Mouse (Mus musculus) CH12F3 (cell line): Measurements from ENCODE around the gene Kif28.
"Not testable (repeated sequence)": the region's sequence is repeated elsewhere in the genome, so short reads cannot be mapped to it uniquely, and the experiment has no call there.

ENCODE experiments used
- in situ Hi-C: fragments of 300-500 bp; cut with MboI; formaldehyde crosslinking; loops from 2 replicates; pipeline ENCODE4 v1.14.3; 2020; ENCODE audit warnings: low sequenced_read_pairs

The Kif28 gene

DNA sequence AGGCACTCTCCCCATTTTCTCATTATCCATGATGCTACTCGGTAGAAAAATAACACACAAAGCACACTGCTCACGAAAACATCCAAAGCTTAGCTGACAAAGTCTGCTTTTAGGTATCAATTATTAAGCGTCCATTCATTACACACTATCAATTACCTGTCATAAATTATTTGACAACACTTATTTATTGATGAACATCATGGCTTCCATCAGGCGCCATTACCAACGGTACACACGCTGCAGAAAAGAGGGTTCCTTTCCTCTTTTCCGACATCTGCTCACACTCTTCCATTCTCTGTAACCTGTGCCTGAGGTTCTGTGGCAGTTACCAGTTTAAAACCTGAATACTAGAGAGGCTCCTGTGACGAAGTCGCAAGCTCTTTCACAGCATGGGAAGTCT is at the start of gene Kif28:
TSS of gene Kif28 (minus strand) at position 101 of the 400 bp plus-strand sequence.
- in situ Hi-C loops = no loop called here

DNA sequence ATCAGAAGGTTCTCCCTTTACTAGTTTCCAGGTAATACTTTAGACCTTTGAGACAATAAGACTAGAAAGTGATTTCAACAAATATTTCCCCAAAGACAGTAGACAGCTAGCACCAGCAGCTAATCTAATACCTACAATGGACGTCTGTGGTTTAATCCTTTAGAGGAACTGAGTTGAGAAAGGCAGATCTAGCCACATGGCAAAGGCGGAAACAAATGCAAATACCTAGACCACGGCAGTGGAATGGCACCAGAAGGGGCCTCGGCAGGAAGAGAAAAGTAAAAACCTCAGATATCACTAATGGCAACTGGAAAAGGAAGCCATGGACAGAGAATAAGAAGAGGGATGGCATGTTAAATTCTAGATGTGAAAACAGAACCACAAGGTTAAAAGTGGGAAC is 42.2 kb upstream of the Kif28 start:
- in situ Hi-C loops = no loop called here

DNA sequence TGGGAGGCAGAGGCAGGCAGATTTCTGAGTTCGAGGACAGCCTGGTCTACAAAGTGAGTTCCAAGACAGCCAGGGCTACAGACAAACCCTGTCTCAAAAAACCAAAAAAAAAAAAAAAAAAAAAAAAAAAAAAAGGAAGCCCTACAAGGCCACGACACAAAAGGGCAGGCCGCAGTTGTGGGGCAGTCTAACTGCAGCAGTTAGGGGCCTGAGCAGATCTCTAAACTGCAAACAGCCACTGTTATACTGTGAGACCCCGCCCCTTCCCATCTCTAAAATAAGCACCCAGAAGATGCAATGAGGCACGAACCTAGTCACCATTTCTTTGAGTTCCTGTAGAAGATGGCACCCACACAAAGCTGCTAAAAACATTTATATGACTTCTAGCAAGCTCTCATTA is 40.4 kb upstream of the Kif28 start:
- in situ Hi-C loops = no loop called here

DNA sequence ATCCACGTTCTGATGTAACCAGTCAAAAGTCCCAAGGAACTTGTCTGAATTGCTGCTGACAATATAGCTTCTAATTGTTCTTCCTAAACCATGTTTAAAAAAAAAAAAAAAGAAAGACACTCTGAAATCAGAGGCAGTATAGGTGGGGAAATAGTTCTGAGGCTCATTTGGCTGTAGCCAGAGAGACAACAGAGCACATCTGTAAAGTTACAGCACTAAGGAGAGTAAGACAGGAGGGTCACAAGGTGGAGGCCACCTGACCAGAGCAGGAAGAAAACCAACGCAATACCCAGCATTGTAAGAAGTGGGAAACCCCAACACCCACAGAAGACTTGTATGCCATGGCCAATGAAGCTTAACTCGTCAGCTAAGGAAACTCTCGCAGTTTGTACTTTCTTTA is 39.0 kb upstream of the Kif28 start:
- in situ Hi-C loops = no loop called here

DNA sequence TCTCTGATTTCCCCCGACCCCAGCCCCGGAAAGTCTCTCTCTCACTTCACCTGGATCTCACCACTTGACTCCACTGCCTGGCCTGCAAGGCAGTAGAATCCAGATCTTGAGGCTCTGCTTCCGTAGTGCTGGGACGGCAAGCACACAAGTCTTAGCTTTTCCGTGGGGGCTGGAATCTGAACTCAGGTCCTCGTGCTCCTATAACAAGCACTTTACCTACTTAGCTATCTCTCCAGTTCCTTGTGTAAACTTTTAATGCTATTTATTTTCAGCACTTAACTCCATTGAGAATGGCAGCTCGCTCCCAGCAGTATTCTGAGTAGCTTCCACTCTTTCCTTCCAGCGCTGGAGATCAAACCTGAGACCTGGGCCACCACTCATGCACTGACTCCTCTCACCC is 31.8 kb upstream of the Kif28 start:
- in situ Hi-C loops = no loop called here

DNA sequence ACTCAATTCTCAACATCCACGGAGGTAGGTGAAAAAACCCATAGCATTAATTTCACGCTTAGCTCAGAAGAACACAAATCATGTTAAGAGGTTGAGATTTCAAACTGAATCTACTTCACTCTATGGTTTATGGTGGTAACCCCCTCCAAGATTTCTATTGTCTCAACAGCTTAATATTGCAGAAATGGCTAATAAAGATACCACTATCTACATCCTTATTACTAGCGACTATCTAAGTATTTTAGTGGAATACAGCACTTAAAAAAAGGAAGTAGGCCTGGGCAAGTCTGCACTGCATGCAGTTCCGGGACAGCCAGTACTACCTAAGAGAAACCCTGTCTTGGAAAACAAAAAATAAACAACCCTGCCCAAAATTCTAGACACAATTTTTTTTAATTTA is 15.5 kb upstream of the Kif28 start:
- in situ Hi-C loops = no loop called here

DNA sequence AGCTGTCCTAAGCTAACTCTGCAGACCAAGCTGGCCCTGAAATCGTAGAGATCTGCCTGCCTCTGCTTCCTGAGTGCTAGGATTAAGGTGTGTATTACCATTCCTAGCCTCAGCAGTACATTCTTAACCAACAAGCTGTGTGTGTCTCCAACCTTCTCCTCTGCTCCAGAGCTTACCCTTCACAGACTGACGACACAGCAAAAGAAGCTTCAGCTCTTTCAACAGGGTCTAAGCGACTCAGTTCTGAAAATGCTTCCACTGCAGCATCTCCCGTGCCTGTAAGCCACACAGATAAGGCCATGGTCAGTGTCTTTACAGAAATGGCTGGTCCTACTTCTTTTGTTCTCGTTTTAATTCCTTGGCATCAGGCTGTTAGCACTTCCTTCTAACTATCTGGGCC is 15.0 kb upstream of the Kif28 start:
- in situ Hi-C loops = no loop called here

DNA sequence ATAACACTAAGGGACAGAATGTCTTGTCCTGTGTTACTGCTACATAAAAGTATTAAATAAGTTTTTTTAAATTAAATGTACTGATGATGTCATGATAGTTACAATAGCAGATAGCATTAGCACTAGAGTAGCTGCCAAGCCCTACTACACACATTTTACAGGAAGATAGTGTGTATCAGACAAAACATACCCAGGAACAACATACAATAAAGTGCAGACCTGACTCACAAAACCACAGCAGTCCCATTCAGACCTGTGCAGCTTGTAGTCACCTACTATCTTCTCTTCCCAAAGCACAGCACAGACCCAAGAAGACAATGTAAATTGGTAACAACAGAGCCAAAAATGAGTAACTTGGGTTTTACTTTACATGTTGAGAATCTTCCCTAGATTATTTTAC is 11.4 kb upstream of the Kif28 start:
- in situ Hi-C loops = no loop called here

DNA sequence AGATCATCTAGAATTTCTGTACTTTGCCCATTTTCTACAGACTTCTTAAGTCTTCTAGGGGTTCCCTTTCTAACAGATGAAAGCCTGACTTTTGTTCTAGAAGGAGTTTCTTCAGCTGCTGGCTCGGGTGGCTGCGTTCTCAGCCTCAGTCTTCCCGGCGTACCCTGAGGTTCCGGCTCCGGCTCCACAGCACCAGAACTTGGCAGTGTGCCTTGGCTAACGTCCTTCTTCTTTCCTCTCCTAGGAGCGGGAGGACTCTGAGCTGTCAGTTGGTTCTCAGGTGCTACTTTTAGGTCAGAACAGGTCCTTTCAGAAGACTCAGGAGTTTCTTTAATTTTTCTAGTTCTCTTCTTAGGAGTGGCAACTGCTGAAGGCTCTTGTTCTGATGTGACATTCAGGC is 7.9 kb upstream of the Kif28 start:
- in situ Hi-C loops = no loop called here

DNA sequence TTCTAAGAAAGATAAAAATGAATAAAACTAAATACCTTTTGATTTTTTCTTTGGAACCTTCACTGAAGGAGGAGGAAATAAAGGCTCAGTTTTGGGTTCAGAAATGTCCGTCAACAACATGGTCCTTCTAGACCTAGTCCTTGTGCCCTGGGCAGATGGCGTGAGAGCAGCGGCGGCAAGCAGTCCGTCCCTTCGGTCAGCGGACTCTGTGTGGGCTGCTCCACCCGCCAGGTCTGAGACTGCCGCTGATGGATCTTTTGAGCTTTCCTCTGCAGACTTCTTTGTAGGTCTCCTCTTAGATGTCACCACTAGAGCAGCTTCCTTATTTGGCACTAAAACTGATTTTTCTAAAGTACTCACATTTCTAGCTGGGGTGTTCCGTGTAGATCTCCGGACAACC is 7.2 kb upstream of the Kif28 start:
- in situ Hi-C loops = no loop called here

DNA sequence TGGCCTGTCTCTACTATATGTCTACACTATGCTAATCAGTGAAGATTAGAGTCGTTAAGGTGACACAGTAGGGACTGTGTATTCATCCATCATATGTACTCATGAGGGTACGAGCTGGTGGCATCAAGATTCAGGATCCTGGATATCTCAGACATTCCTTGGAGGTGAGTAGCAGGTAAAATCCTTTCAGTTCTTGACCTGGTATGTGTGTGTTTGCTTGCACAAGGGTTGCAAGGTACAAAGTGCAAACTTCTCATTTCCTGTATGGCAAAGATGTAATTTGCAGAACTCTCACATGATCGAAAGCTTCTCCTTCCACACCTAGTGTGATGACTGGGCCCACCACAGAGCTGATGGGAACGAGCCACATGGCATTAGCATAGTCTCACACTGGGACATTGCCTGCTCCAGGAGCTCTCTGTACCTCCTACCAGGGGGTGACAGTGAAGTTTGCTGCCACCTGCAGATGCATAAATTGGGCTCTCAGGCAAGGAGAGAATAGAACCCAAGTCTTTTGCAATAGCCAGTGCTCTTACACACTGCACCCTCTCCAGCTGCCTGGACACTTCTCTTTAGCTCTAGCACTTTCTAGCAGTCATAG is 1.4 kb downstream of the Kif28 start:
- in situ Hi-C loops = no loop called here

DNA sequence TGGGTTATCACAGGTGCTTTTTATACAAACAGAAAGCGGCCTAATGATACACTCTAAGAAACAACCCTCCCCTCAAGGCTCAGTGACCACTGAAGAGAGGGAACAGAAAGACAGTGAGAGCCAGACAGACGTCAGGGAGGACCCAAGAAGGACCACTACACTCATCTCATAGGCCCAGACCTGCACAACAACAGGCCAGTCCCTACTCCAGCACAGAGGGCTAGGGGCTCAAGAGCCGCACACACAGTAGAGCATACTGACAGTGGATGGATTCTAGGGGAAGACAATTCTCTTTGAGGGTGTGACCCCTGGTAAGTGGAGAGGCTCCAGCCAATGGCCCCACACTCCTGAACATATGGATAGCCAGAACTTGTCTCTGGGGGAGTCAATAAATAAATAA is 8.6 kb downstream of the Kif28 start:
- in situ Hi-C loops = loop anchor here (10.0 kb wide), 1 partner anchor 232 kb away; no protein-coding TSS in a partner anchor

DNA sequence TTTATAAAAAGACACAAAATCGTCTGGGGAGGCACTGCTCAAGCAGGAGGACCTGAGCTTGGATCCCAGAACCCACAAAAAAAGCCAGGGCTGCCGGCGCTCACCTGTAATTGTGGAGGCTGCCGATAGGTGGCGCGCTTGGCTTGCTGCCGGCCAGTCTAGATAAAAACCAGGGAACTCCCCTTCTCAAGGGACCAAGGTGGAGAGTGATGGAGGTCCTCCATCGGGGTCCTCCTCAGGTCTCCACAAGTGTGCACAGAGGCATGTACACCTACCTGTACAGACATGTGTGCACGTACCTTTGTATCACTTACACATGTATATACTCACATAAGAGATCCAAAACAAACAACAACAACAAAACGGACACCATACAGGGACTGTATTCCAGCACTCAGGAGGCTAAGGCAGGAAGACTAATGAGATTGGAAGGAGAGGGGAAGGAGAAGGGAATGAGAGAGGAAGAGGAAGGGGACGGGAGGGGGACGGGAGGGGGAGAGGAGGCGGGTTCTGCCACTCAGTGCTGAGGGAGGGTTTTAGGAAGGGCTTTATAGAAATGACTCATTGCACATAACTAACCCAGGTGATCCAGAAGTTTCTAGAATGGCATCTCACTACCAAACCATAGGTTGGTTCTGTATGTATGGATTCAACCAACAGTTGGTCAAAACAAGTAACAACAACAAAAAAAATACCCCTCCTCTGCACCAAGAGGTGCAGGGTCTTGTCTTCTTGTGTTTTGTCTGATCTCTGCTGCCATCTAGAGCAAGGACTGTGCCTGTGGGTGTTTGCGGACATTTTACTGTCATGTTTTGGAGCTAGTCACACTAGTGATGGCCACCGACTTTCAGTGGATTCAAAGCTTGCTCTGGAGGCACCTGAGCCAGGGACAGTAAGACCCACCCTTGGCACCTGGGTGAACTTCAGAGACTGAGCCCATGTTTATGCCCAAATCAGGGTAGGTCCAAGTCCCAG is 10.3 kb downstream of the Kif28 start:
- in situ Hi-C loops = loop anchor here (10.0 kb wide), 1 partner anchor 230 kb away; no protein-coding TSS in a partner anchor

DNA sequence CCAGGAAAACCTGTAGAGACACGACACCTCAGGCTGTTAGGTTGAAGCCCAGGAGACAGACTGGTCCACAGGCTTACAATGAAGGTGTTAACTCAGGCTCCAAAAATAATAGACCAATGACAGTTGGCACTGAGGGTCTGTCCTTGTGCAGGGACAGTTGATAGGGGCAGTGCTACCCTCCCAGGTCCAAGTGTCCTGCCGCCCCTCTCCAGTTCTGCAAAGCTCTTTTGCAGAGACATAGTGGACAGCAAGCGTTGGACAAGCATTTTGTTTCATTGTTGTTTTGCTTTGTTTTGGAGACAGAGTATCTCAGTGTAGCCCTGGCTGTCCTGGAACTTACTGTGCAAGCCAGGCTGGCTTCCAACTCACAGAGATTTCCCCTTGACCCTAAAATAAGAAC is 13.7 kb downstream of the Kif28 start:
- in situ Hi-C loops = loop anchor here (10.0 kb wide), 1 partner anchor 227 kb away; no protein-coding TSS in a partner anchor

DNA sequence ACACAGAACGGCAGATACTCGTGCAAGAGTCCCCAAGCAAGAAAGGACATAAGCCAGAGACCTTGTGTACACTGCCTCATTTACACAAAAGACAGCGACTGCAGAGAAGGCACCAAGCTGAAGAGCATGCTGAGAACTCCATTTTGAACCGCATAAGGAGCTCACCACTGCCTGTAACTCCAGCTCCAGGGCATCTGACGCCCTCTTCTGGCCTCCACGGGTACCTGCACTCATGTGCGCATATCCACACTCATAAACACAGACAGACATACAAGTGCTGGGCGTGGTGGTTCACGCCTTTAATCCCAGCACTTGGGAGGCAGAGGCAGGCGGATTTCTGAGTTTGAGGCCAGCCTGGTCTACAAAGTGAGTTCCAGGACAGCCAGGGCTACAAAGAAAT is 16.4 kb downstream of the Kif28 start:
- in situ Hi-C loops = no loop called here

DNA sequence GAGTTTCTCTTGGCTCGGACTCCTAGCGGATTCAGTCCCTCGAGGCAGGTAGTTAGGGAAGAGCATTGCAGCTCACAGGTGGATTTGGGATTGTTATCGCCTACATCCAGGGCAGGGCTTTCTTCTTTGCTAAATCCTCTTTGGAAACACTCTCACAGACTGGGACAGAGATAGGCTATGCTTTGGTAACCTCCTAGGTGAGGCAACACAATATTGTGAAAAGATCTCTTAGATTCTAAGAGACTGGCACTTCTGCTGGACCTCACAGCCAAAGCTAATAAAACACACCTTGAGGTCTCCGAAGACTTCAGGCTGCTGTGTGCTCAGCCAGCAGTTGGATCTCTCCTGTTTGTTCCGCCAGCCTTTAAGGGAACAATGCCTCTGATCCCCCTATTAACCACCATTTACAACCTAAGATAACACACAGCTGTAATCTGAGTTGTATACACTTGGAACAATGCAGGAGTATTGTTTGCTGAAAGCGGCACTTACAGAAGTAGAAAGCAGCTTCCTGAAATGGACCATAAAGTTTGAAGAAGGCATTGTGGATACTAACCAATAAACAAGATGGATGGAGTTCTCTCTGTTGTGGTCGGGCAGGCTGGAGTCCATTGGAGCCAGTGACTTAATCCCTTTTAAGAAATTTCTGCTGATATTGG is 22.1 kb downstream of the Kif28 start:
- in situ Hi-C loops = no loop called here

DNA sequence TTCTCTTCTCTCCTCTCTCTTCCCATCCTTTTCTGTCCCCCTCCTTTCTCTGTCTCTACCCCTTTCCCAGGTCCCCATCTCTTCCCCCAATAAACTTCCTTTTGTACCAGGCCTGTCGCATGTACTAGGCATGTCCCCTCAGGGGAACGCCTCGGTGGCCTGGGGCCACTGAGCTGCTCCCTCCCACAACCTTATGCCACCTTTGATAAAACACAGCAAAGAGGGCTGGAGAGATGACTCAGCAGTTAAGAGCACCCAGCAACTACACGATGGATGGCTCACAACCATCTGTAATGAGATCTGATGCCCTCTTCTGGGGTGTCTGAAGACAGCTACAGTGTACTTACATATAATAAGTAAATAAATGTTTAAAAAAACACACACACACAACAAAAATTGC is 29.3 kb downstream of the Kif28 start:
- in situ Hi-C loops = no loop called here

DNA sequence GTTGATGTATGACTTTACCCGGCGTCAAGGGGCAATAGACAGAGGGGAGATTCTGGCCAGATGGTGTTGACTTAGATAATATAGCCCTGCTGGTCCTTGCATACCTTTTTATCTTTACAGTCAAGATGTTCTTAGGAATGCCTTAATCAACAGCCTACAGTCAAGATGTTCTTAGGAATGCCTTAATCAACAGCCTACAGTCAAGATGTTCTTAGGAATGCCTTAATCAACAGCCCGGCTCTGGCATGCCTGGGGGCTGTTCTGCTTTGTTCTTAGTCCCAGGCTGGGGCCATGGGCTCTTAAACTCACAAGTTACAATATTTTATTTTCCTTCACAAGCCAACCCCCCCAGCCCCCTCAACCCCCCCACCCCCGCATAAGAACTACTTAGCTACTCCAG is 29.8 kb downstream of the Kif28 start:
- in situ Hi-C loops = not testable (repeated sequence)

DNA sequence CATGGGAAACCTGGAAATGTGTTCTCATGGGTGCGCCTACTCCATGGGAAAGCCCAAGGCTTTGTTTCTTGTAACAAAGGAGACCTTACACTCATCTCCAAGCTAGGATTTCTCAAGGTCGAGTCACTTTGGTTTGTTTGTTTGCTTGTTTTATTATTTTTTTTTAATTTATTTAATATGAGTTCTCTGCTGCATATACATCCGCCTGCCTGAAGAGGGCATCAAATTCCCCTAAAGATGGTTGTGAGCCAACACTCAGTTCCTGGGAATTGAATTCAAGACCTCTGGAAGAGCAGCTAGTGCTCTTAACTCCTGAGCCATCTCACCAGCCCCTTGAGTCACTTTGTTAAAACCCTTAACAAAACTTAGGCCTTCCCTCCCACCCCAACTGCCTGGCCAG is 31.7 kb downstream of the Kif28 start:
- in situ Hi-C loops = no loop called here

DNA sequence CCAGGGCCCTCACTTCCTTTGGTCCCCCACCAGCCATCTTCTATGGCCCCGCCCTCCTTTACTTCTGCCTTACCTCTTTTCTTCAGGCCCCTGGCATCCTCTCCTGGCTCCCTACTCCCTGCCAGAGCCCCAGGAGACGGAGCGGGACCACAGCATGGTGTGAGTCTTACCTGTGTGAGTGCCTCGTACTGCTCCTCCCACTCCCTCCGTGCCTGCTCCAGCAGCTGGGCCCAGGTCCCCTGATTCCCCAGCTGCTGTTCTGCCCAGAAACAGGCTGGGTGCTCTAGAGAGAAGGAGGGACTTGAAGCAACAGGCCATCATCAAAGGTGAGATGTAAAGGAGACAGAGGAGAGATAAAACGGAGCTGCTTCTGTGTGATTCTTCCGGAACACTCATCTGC is 32.4 kb downstream of the Kif28 start:
- in situ Hi-C loops = no loop called here

DNA sequence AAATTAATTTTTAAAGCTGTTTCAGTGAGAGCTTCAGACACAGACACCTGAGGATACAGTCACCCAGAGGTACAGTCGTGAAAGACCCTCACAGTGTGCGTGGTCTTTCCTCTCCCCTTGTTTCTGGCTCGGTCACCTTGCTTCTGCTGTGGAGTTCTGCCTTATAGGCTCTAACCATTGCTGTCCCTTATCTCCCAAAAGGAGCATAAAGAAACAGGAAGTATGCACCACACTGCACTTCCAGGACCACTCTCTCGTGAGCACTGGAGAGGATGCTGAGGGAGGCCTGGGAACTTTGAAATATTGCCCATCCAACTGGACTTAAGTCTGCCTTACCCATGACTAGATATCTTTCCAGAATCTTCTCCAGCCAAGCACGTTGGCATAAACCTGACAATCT is 34.3 kb downstream of the Kif28 start:
- in situ Hi-C loops = no loop called here

DNA sequence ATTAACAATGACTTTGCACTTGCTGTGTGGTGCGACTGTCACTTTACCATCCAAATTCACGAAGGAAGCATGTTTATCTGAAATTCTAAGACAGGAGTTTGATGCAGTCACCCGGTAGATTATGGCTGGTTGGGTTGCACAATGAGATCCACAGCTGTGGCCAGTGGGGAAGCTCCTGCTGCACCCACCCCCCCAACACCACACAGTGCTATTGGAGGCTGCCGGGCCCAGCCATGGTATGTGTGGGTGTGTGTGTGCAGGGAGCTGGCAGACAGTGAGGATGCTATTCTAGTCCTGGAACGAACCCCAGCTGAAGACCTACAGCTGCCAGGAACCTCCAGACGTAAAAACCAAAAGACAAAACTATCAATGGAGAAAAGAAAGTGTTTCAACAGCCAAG is 35.7 kb downstream of the Kif28 start:
- in situ Hi-C loops = no loop called here
